Mouse (Mus musculus): ENCODE data around the gene Ptges.
A peak's percentile ranks its signal among the peaks of the same experiment; 100 is the strongest.
"Not testable (repeated sequence)": the region's sequence is repeated elsewhere in the genome, so short reads cannot be mapped to it uniquely, and the experiment has no call there.

The Ptges gene

GRCm38 (mm10) chr2:30929483-30930045, at the start of gene Ptges:
Gene Ptges (minus strand): TSS chr2:30929863.
- ATAC-seq (ENCODE audit: insufficient number of reproducible peaks, low FRiP score, low TSS enrichment), result peak; percentile 65; the same call in 1 of the 2 replicates

- ATAC-seq (ENCODE audit: insufficient number of reproducible peaks, low FRiP score, low TSS enrichment), result peak; percentile 89
Measured at GRCm38 (mm10) chr2:30967352-30968327, 38.0 kb upstream of the Ptges start, which contains the start of gene Tor1a. Gene Tor1a (minus strand): TSS chr2:30967933.

- no peak for ATAC-seq (ENCODE audit: insufficient number of reproducible peaks, low FRiP score, low TSS enrichment)
Measured at GRCm38 (mm10) chr2:30966826-30967225, 37.2 kb upstream of the Ptges start.

GRCm38 (mm10) chr2:30965627-30966026, 36.0 kb upstream of the Ptges start:
- no peak for ATAC-seq (ENCODE audit: insufficient number of reproducible peaks, low FRiP score, low TSS enrichment)

- ATAC-seq (ENCODE audit: insufficient number of reproducible peaks, low FRiP score, low TSS enrichment), result no peak
Measured at GRCm38 (mm10) chr2:30962570-30963254, 33.0 kb upstream of the Ptges start.

- ATAC-seq (ENCODE audit: insufficient number of reproducible peaks, low FRiP score, low TSS enrichment), result no peak
Measured at GRCm38 (mm10) chr2:30959856-30960255, 30.2 kb upstream of the Ptges start.

GRCm38 (mm10) chr2:30958726-30959125, 29.1 kb upstream of the Ptges start:
- no peak for ATAC-seq (ENCODE audit: insufficient number of reproducible peaks, low FRiP score, low TSS enrichment)

GRCm38 (mm10) chr2:30957511-30957910, 27.8 kb upstream of the Ptges start:
- no peak for ATAC-seq (ENCODE audit: insufficient number of reproducible peaks, low FRiP score, low TSS enrichment)

GRCm38 (mm10) chr2:30954797-30955196, 25.1 kb upstream of the Ptges start:
- no peak for ATAC-seq (ENCODE audit: insufficient number of reproducible peaks, low FRiP score, low TSS enrichment)

- ATAC-seq (ENCODE audit: insufficient number of reproducible peaks, low FRiP score, low TSS enrichment), result peak; percentile 94
Measured at GRCm38 (mm10) chr2:30952824-30953490, 23.3 kb upstream of the Ptges start, which contains the start of gene Tor1b. Gene Tor1b (plus strand): TSS chr2:30952959.

GRCm38 (mm10) chr2:30952457-30952823, 22.8 kb upstream of the Ptges start:
- no peak for ATAC-seq (ENCODE audit: insufficient number of reproducible peaks, low FRiP score, low TSS enrichment)

- peak; percentile 49; the same call in 1 of the 2 replicates for ATAC-seq (ENCODE audit: insufficient number of reproducible peaks, low FRiP score, low TSS enrichment)
Measured at GRCm38 (mm10) chr2:30942603-30943011, 12.9 kb upstream of the Ptges start.

GRCm38 (mm10) chr2:30942116-30942515, 12.5 kb upstream of the Ptges start:
- not testable (repeated sequence) for ATAC-seq (ENCODE audit: insufficient number of reproducible peaks, low FRiP score, low TSS enrichment)

- ATAC-seq (ENCODE audit: insufficient number of reproducible peaks, low FRiP score, low TSS enrichment), result no peak
Measured at GRCm38 (mm10) chr2:30941586-30941985, 11.9 kb upstream of the Ptges start.

- no peak for ATAC-seq (ENCODE audit: insufficient number of reproducible peaks, low FRiP score, low TSS enrichment)
Measured at GRCm38 (mm10) chr2:30938574-30938991, 8.9 kb upstream of the Ptges start.

GRCm38 (mm10) chr2:30937731-30938130, 8.1 kb upstream of the Ptges start:
- ATAC-seq (ENCODE audit: insufficient number of reproducible peaks, low FRiP score, low TSS enrichment), result no peak

- no peak for ATAC-seq (ENCODE audit: insufficient number of reproducible peaks, low FRiP score, low TSS enrichment)
Measured at GRCm38 (mm10) chr2:30936808-30937207, 7.1 kb upstream of the Ptges start.

- no peak for ATAC-seq (ENCODE audit: insufficient number of reproducible peaks, low FRiP score, low TSS enrichment)
Measured at GRCm38 (mm10) chr2:30933917-30934450, 4.3 kb upstream of the Ptges start.

GRCm38 (mm10) chr2:30933032-30933431, 3.4 kb upstream of the Ptges start:
- no peak for ATAC-seq (ENCODE audit: insufficient number of reproducible peaks, low FRiP score, low TSS enrichment)

- no peak for ATAC-seq (ENCODE audit: insufficient number of reproducible peaks, low FRiP score, low TSS enrichment)
Measured at GRCm38 (mm10) chr2:30931922-30932321, 2.3 kb upstream of the Ptges start.

Measured in cerebellum, adult (tissue).